Mouse (Mus musculus) hindbrain, embryonic 14.5 days (tissue): ENCODE measurements at regions not wholly inside any gene's neighbourhood (a gene's known extent, or its start where the extent isn't known, plus 50 kb on each side); places are given as distances from the start of the nearest gene placed in this dataset.

ENCODE experiments used
- ATAC-seq: fragments of 200-750 bp; cut with Nextera tagmentation; 2 replicates; pipeline ENCODE4 v1.8.0; 2017; ENCODE audit warnings: moderate number of reproducible peaks, mild to moderate bottlenecking, moderate TSS enrichment, moderate library complexity; ENCODE audit not compliant: low FRiP score
- DNase-seq: peaks from one replicate; pipeline ENCODE4 v3.0.0-alpha.2; 2015; ENCODE audit warnings: low spot score
- H3K27ac ChIP-seq: fragments of 300-500 bp; sonication (generic); 2 replicates; pipeline ENCODE4 v1.5.1; 2014; ENCODE audit warnings: mild to moderate bottlenecking, moderate library complexity
- H3K27me3 ChIP-seq: fragments of 300-500 bp; sonication (generic); 2 replicates; pipeline ENCODE4 v1.6.1; 2014; ENCODE audit warnings: mild to moderate bottlenecking, low read length, mixed read lengths; ENCODE audit not compliant: control insufficient read depth, insufficient read depth
- H3K36me3 ChIP-seq: fragments of 300-500 bp; sonication (generic); replicated peaks from 2 replicates; pipeline ENCODE4 v1.6.1; 2014; ENCODE audit not compliant: control insufficient read depth, insufficient read depth
- H3K4me1 ChIP-seq: fragments of 300-500 bp; sonication (generic); replicated peaks from 2 replicates; pipeline ENCODE4 v1.6.1; 2014; ENCODE audit warnings: antibody characterized with exemption, low read length, mixed read lengths; ENCODE audit not compliant: control insufficient read depth, insufficient read depth
- H3K4me2 ChIP-seq: fragments of 300-500 bp; sonication (generic); replicated peaks from 2 replicates; pipeline ENCODE4 v1.6.1; 2014; ENCODE audit warnings: mild to moderate bottlenecking, moderate library complexity
- H3K4me3 ChIP-seq: fragments of 300-500 bp; sonication (generic); replicated peaks from 2 replicates; pipeline ENCODE4 v1.5.1; 2014; ENCODE audit warnings: mild to moderate bottlenecking, low read length
- H3K9ac ChIP-seq: fragments of 300-500 bp; sonication (generic); 2 replicates; pipeline ENCODE4 v1.6.1; 2014
- H3K9me3 ChIP-seq: fragments of 300-500 bp; sonication (generic); 2 replicates; pipeline ENCODE4 v1.6.1; 2016; ENCODE audit warnings: low read length; ENCODE audit not compliant: control insufficient read depth
- WGBS: fragments of 180-500 bp; shearing (Covaris S2); extraction: QIAGEN DNeasy Blood & Tissue Kit; methylation state at CpG from one replicate; pipeline ENCODE4 v1.1.7; 2014; 5-methylcytosine and 5-hydroxymethylcytosine counted together

- no peaks in the 10 kb centered on the region; the same call in 1 of the 2 replicates for H3K27me3 ChIP-seq
- 20% methylated on average over 24 of the region's 24 CpGs for WGBS
- H3K4me3 ChIP-seq, result no peak overlapping the region
- H3K36me3 ChIP-seq, result no peaks in the 10 kb centered on the region
- peak overlapping the region; percentile 36 for H3K4me2 ChIP-seq
- peaks cover 14% of the 10 kb centered on the region; the same call in 1 of the 2 replicates for H3K9me3 ChIP-seq
- no peak for ATAC-seq
- no peak for DNase-seq
- H3K4me1 ChIP-seq, result peaks cover 6% of the 10 kb centered on the region; the same call in 1 of the 2 replicates
- no peak overlapping the region for H3K9ac ChIP-seq
- H3K27ac ChIP-seq, result no peak overlapping the region
Observed at GRCm38 (mm10) chr3:52210556-52211302, 57.4 kb upstream of the Foxo1 start.

- peaks cover 6% of the 10 kb centered on the region; the same call in 1 of the 2 replicates for H3K4me1 ChIP-seq
- 28% methylated on average over 6 of the region's 6 CpGs for WGBS
- H3K27ac ChIP-seq, result no peak overlapping the region
- ATAC-seq (no peak), DNase-seq (no peak)
- no peaks in the 10 kb centered on the region; the same call in 1 of the 2 replicates for H3K27me3 ChIP-seq
- H3K4me3 ChIP-seq, result no peak overlapping the region
- no peak overlapping the region for H3K9ac ChIP-seq
- H3K4me2 ChIP-seq, result peak overlapping the region; percentile 36; the same call in 1 of the 2 replicates
- 0 out of 2 replicates have a peak, but pooled peaks cover 10% of the 10 kb centered on the region for H3K9me3 ChIP-seq
- no peaks in the 10 kb centered on the region for H3K36me3 ChIP-seq
Observed at GRCm38 (mm10) chr3:52211303-52211695, 56.8 kb upstream of the Foxo1 start.

GRCm38 (mm10) chr3:52214114-52214513 is 54.0 kb upstream of the Foxo1 start:
- H3K9me3 ChIP-seq, result no peaks in the 10 kb centered on the region
- H3K36me3 ChIP-seq, result no peaks in the 10 kb centered on the region
- no peak for ATAC-seq
- H3K27me3 ChIP-seq, result no peaks in the 10 kb centered on the region; the same call in 1 of the 2 replicates
- H3K4me1 ChIP-seq, result peaks cover 6% of the 10 kb centered on the region; the same call in 1 of the 2 replicates
- no peak overlapping the region for H3K4me2 ChIP-seq
- H3K4me3 ChIP-seq, result no peak overlapping the region
- H3K9ac ChIP-seq, result no peak overlapping the region
- no peak overlapping the region for H3K27ac ChIP-seq
- WGBS, result 95% methylated on average over 7 of the region's 7 CpGs
- no peak for DNase-seq

GRCm38 (mm10) chr3:52215083-52215482 is 53.1 kb upstream of the Foxo1 start:
- ATAC-seq (no peak), DNase-seq (no peak)
- H3K27ac ChIP-seq, result no peak overlapping the region
- H3K4me2 ChIP-seq, result no peak overlapping the region
- no peaks in the 10 kb centered on the region for H3K36me3 ChIP-seq
- H3K9ac ChIP-seq, result no peak overlapping the region
- H3K4me1 ChIP-seq, result peaks cover 6% of the 10 kb centered on the region; the same call in 1 of the 2 replicates
- no peak overlapping the region for H3K4me3 ChIP-seq
- no peaks in the 10 kb centered on the region; the same call in 1 of the 2 replicates for H3K27me3 ChIP-seq
- H3K9me3 ChIP-seq, result no peaks in the 10 kb centered on the region
- WGBS, result 94% methylated on average over 9 of the region's 9 CpGs
